Mouse (Mus musculus): ENCODE results near the gene 4930432M17Rik. TPM values are rescaled to one million over a fixed set of nuclear protein-coding genes. Genes with fewer than 3 reads are reported as not detected.
A peak's percentile ranks its signal among the peaks of the same experiment; 100 is the strongest.

Gene 4930432M17Rik
- total and polyA plus RNA-seq, 3 experiments = not detected

DNA sequence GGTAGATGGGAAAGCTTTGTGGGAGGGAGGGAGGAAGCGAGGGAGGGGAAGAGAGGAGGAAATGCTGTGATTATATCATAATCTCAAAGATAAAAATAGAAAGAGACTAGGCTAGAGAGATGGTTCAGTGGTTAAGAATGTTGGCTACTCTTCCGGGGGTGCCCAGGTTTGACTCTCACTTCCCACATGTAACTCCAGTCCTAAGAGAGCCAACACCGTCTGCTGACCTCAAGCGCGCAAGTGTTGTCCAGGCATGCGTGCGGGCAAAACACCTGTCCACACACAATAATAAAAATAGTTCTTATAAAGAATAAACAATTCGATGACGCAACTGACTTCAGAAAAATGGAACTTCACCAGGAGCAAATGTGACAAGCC, 7.1 kb upstream of the 4930432M17Rik start:
- Histone ChIP-seq H3K4me1 (ENCODE audit: control insufficient read depth in 1 of 2, insufficient read depth in 2 of 2) (0 out of 4 replicates have a peak, but pooled peaks cover 0 to 7% of the 10 kb centered on the region in 2 experiments), H3K4me2 (ENCODE audit: insufficient read depth, low read depth, poor library complexity, severe bottlenecking) (peak overlapping the region; percentile 58), H3K36me3 (replicated peaks in 1 of 2; ENCODE audit: control insufficient read depth in 1 of 2, insufficient read depth in 1 of 2, low read length in 1 of 2) (no peaks in the 10 kb centered on the region), H3K9ac (ENCODE audit: insufficient read depth, low read depth) (no peak overlapping the region), H3K4me3 (replicated peaks in 1 of 3; ENCODE audit: low read depth in 2 of 3, low read length in 2 of 3, poor library complexity in 1 of 3) (no peak overlapping the region), H3K9me3 (replicated peaks; ENCODE audit: low read length) (no peaks in the 10 kb centered on the region), H3K27me3 (replicated peaks) (no peaks in the 10 kb centered on the region), H3K27ac (ENCODE audit: insufficient read depth, low read depth) (no peak overlapping the region), H3K79me2 (replicated peaks; ENCODE audit: control insufficient read depth, extremely low read depth, insufficient read depth, poor library complexity, severe bottlenecking) (no peaks in the 10 kb centered on the region)
- dilution Hi-C loops (cut with MboI; ENCODE audit: extremely low pct_ligation_motif_present, extremely low pct_unique_long_range_greater_than_20kb, low sequenced_read_pairs) (no loop called here), in situ Hi-C loops (cut with MboI; ENCODE audit: low pct_ligation_motif_present, low pct_unique_long_range_greater_than_20kb, low sequenced_read_pairs) (no loop called here)
- DNase-seq (ENCODE audit: extremely low read depth) = no peak
- TF ChIP-seq SMC3 (IDR thresholded peaks at IDR 0.05; ENCODE audit: low read depth, low read length) (no peak), RAD21 (IDR thresholded peaks at IDR 0.05; ENCODE audit: low read depth, low read length) (no peak), KAT2A (IDR thresholded peaks at IDR 0.05; ENCODE audit: insufficient replicate concordance, low read length) (no peak), ZC3H11A (IDR thresholded peaks at IDR 0.05; ENCODE audit: low read depth, low read length) (no peak), MAX (IDR thresholded peaks at IDR 0.05; ENCODE audit: low read length) (no peak), MXI1 (IDR thresholded peaks at IDR 0.05; ENCODE audit: low read depth, low read length) (no peak), BHLHE40 (IDR thresholded peaks at IDR 0.05; ENCODE audit: low read depth, low read length) (0 out of 2 replicates have a peak, but pooled peaks have one; percentile 21)

DNA sequence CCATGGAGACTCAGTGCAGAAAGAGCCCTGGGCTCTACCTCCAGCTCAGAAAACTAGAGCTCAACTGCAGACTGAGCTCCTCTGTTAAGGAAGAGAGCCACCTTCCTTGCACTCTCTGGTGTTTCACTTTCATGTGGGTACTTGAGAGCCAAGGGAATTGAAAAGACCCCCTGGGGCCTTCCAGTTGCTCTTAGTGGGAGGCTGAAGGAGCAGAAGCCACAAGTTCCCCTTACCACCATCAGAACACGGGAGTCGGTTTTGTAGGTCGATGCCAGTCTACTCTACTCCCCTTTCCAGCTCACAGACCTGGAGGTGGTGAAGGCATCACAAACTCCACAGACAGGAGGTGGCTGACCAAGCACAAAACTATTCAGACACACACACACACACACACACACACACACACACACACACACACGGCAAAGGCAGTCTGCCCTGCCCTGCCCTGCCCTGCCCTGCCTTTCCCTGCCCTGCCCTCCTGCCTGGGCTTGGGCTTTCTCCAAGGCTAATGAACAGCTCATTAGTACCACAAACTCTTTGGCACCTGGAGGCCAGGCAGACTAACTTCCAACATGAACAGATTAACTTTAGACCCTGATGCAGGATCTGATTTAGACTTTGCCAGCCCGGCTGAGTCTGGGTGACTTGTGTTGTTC, 1.7 kb downstream of the 4930432M17Rik start:
- Histone ChIP-seq H3K27me3 (replicated peaks) (no peaks in the 10 kb centered on the region), H3K4me2 (ENCODE audit: insufficient read depth, low read depth, poor library complexity, severe bottlenecking) (0 out of 2 replicates have a peak overlapping the region, but pooled peaks have one; percentile 11), H3K79me2 (replicated peaks; ENCODE audit: control insufficient read depth, extremely low read depth, insufficient read depth, poor library complexity, severe bottlenecking) (no peaks in the 10 kb centered on the region), H3K4me3 (replicated peaks in 1 of 3; ENCODE audit: low read depth in 2 of 3, low read length in 2 of 3, poor library complexity in 1 of 3) (no peak overlapping the region), H3K27ac (ENCODE audit: insufficient read depth, low read depth) (no peak overlapping the region), H3K36me3 (replicated peaks in 1 of 2; ENCODE audit: control insufficient read depth in 1 of 2, insufficient read depth in 1 of 2, low read length in 1 of 2) (no peaks in the 10 kb centered on the region), H3K9me3 (replicated peaks; ENCODE audit: low read length) (no peaks in the 10 kb centered on the region), H3K9ac (ENCODE audit: insufficient read depth, low read depth) (no peak overlapping the region), H3K4me1 (ENCODE audit: control insufficient read depth in 1 of 2, insufficient read depth in 2 of 2) (peaks cover 7 to 22% of the 10 kb centered on the region in 2 experiments)
- peak; percentile 51 for DNase-seq (ENCODE audit: extremely low read depth)
- dilution Hi-C loops (cut with MboI; ENCODE audit: extremely low pct_ligation_motif_present, extremely low pct_unique_long_range_greater_than_20kb, low sequenced_read_pairs) = no loop called here
- TF ChIP-seq MAX (IDR thresholded peaks at IDR 0.05; ENCODE audit: low read length) = no peak
- in situ Hi-C loops (cut with MboI; ENCODE audit: low pct_ligation_motif_present, low pct_unique_long_range_greater_than_20kb, low sequenced_read_pairs) = no loop called here

DNA sequence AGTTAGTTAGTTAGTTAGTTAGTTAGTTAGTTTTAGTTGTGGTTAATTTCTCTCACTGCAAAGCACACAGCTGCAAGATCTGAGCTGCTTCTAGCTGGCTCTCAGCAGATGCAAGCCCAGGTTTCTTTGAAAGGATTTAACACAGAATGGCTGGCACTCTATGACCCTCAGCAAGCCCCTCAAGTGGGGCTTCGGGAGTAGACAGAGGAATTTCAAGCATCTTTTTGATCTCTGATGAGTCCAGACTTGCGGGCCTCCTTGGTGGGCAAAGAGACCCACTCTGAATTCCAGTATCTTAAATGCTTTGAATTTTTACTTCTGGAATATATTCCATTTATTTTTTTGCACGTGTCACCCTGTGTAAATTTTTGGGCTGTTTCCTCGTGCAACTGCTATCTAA, 8.4 kb downstream of the 4930432M17Rik start:
- Histone ChIP-seq H3K79me2 (replicated peaks; ENCODE audit: control insufficient read depth, extremely low read depth, insufficient read depth, poor library complexity, severe bottlenecking) (no peaks in the 10 kb centered on the region), H3K9ac (ENCODE audit: insufficient read depth, low read depth) (no peak overlapping the region), H3K36me3 (replicated peaks in 1 of 2; ENCODE audit: control insufficient read depth in 1 of 2, insufficient read depth in 1 of 2, low read length in 1 of 2) (no peaks in the 10 kb centered on the region), H3K27ac (ENCODE audit: insufficient read depth, low read depth) (no peak overlapping the region), H3K4me1 (ENCODE audit: control insufficient read depth in 1 of 2, insufficient read depth in 2 of 2) (0 out of 4 replicates have a peak, but pooled peaks cover 1 to 2% of the 10 kb centered on the region in 2 experiments), H3K9me3 (replicated peaks; ENCODE audit: low read length) (no peaks in the 10 kb centered on the region), H3K4me3 (replicated peaks in 1 of 3; ENCODE audit: low read depth in 2 of 3, low read length in 2 of 3, poor library complexity in 1 of 3) (no peak overlapping the region), H3K27me3 (replicated peaks) (no peaks in the 10 kb centered on the region), H3K4me2 (ENCODE audit: insufficient read depth, low read depth, poor library complexity, severe bottlenecking) (no peak overlapping the region)
- in situ Hi-C loops (cut with MboI; ENCODE audit: low pct_ligation_motif_present, low pct_unique_long_range_greater_than_20kb, low sequenced_read_pairs) = no loop called here
- no peak for TF ChIP-seq POLR2A (IDR thresholded peaks at IDR 0.05; ENCODE audit: low read depth, low read length)
- no peak for TF ChIP-seq CHD2 (IDR thresholded peaks at IDR 0.05; ENCODE audit: low read length)
- no peak for TF ChIP-seq JUND (conservative IDR thresholded peaks at IDR 0.05; ENCODE audit: low read depth, low read length)
- TF ChIP-seq CHD1 (IDR thresholded peaks at IDR 0.05; ENCODE audit: low read depth, low read length) = no peak
- no peak for TF ChIP-seq MAFK (IDR thresholded peaks at IDR 0.05; ENCODE audit: insufficient replicate concordance, low read length)
- TF ChIP-seq ELF1 (IDR thresholded peaks at IDR 0.05; ENCODE audit: low read depth, low read length) = no peak
- TF ChIP-seq CTCF (conservative IDR thresholded peaks at IDR 0.05 in 1 of 2, IDR thresholded peaks at IDR 0.05 in 1 of 2; ENCODE audit: low read depth in 2 of 2, low read length in 2 of 2) = no peak
- no peak for TF ChIP-seq NELFE (IDR thresholded peaks at IDR 0.05; ENCODE audit: low read depth, low read length)
- no peak for TF ChIP-seq MYC (IDR thresholded peaks at IDR 0.05; ENCODE audit: low read depth, low read length)
- TF ChIP-seq ZMIZ1 (IDR thresholded peaks at IDR 0.05; ENCODE audit: low read depth, low read length) = no peak
- no peak for TF ChIP-seq EP300 (IDR thresholded peaks at IDR 0.05; ENCODE audit: low read length)
- no peak for TF ChIP-seq ZNF384 (IDR thresholded peaks at IDR 0.05; ENCODE audit: low read depth, low read length)
- no peak for TF ChIP-seq ZC3H11A (IDR thresholded peaks at IDR 0.05; ENCODE audit: low read depth, low read length)
- no peak for TF ChIP-seq SMC3 (IDR thresholded peaks at IDR 0.05; ENCODE audit: low read depth, low read length)
- TF ChIP-seq RCOR1 (conservative IDR thresholded peaks at IDR 0.05; ENCODE audit: low read depth, low read length) = no peak
- DNase-seq (ENCODE audit: extremely low read depth) = no peak
- dilution Hi-C loops (cut with MboI; ENCODE audit: extremely low pct_ligation_motif_present, extremely low pct_unique_long_range_greater_than_20kb, low sequenced_read_pairs) = no loop called here

Measured in CH12.LX (cell line).